Mouse (Mus musculus) right cerebral cortex, adult 2 months (tissue): ENCODE data around the gene Rab1a.

Experiments
- DNase-seq, 2 experiments: peaks; one replicate each; pipeline ENCODE4 v3.0.0; 2021 to 2022; ENCODE audit warnings: low spot score in 2 of 2

The Rab1a gene

DNA sequence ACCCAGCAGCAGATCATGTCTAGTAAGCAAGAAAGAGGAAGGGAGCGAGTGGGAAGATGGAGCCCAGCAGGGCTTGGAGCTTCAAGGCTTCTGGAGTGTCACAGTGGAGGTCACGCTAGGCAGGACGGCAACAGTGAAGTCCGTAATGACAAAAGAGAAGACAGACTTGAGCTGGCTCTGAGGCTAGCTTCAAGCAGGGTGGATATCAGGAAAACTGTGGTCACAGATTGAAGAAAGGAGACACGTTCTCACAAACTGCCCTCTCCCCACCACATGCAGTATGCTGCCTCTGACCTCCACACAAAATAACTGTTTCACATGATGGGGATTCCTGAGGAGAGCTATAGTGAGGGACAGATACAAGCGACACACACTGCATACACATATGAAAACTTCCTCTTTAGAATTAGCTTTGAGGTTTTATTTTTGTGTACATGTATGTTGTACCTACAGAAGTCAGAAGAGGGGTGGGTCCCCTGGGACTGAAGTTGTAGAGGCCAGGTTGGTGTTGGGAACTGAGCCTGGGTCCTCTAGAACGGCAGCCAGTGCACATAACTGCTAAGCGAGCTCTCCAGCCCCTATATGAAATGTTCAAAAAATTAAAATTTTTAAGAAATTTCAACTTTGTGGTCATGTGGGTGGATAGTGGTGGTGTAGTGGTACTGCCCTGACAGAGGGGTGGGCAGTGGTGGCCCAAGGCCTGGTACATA lies 46.1 kb downstream of the Rab1a start:
- no peak for DNase-seq

GRCm38 (mm10) chr11:20248277-20248676 lies 47.0 kb downstream of the Rab1a start:
- DNase-seq, result no peak

DNA sequence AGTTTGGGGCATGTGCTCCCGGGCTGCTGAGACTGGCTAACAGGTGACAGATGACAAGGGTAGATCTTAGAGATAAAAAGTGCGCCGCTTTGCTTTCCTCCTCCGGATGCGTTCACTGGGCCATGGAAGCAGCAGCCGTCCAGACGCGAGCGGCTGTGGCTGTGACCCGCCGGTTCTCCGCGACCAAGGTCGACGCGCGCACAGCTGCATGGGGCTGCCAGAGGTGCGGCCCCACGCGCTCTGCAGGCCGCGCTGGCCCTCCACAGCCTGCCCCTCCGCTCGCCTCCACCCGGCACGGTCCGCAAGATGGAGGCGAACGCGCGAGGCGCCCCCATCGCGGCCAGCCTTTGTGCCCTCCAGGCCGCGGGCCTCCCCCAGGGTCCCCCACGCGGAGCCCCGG lies 47.6 kb downstream of the Rab1a start:
- DNase-seq, result no peak

GRCm38 (mm10) chr11:20249296-20250110 lies 48.3 kb downstream of the Rab1a start, which contains the start of gene Cep68:
Cep68 (minus strand) TSS chr11:20249429.
- peak; percentile 96 for DNase-seq

GRCm38 (mm10) chr11:20250476-20251178 lies 49.4 kb downstream of the Rab1a start:
- DNase-seq, result no peak

GRCm38 (mm10) chr11:20253088-20253487 lies 51.9 kb downstream of the Rab1a start:
- no peak for DNase-seq

- no peak for DNase-seq
Measured at GRCm38 (mm10) chr11:20254791-20255190, 53.6 kb downstream of the Rab1a start.

- no peak for DNase-seq
Measured at GRCm38 (mm10) chr11:20262628-20263380, 61.6 kb downstream of the Rab1a start.

- DNase-seq, result no peak
Measured at GRCm38 (mm10) chr11:20269885-20270284, 68.7 kb downstream of the Rab1a start.

DNA sequence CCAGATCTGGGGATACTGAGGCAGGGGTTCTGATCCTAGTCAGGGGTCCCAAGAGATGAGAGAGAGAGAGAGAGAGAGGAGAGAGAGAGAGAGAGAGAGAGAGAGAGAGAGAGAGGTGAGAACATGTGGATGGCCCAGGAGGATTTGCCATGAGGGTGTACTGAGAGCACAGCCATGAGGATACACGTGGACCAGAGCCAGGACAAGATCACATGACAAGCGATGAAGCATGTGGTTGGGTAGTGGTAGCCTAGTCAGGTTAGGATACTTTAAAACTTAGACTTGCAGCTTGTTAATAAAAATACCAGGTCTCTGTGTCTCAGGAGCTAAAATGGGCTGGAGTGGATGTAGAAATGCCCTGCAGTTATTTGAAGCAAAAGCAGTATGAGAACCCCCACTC lies 74.7 kb downstream of the Rab1a start:
- DNase-seq, result no peak
